Mouse (Mus musculus) E14TG2a.4 (cell line): Measurements from ENCODE around the gene G3bp2.

Experiments
- H3K27me3 ChIP-seq: 2 replicates; pipeline ENCODE4 v1.6.1; 2014; ENCODE audit warnings: low read length, control low read depth; ENCODE audit not compliant: insufficient read depth
- H3K36me3 ChIP-seq: 2 replicates; pipeline ENCODE4 v1.6.1; 2014; ENCODE audit warnings: low read length, control low read depth; ENCODE audit not compliant: insufficient read depth
- H3K4me1 ChIP-seq: replicated peaks from 2 replicates; pipeline ENCODE4 v1.6.1; 2014; ENCODE audit warnings: low read depth, low read length, control low read depth
- H3K4me3 ChIP-seq: replicated peaks from 2 replicates; pipeline ENCODE4 v1.5.1; 2014; ENCODE audit warnings: mild to moderate bottlenecking, low read length
- H3K9me3 ChIP-seq: 2 replicates; pipeline ENCODE4 v1.6.1; 2014; ENCODE audit warnings: low read length, control low read depth
- CTCF ChIP-seq: conservative IDR thresholded peaks from 2 replicates; pipeline ENCODE4 v1.5.1; 2014; ENCODE audit warnings: low read length
- NANOG ChIP-seq: IDR thresholded peaks from 2 replicates; pipeline ENCODE4 v1.6.1; 2014; ENCODE audit warnings: borderline replicate concordance, low read length, mixed read lengths
- POU5F1 ChIP-seq: IDR thresholded peaks from 2 replicates; pipeline ENCODE4 v1.6.1; 2014; ENCODE audit warnings: low read length, borderline replicate concordance

The G3bp2 gene

GRCm38 (mm10) chr5:92078751-92079150 is 4.8 kb downstream of the G3bp2 start:
- no peak for TF ChIP-seq NANOG
- no peak for TF ChIP-seq CTCF
- TF ChIP-seq POU5F1 = no peak

DNA sequence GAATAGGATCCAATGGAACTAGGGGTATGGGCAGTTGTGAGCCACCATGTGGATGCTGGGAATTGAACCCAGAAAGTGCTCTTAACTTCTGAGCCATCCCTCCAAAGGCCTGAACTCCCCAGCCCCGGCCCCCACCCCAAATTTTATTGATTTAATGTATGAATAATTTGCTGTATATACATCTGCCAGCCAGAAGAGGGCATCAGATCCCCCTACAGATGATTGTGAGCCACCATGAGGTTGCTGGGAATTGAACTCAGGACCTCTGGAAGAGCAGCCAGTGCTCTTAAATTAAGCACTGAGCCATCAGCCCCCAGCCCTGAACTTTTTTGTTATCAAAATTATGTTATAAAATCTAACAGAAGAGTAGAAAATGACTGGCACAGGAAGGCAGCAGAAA is 7.2 kb downstream of the G3bp2 start:
- Histone ChIP-seq H3K4me3 (peak overlapping the region; percentile 100), H3K27me3 (no peaks in the 10 kb centered on the region), H3K9me3 (no peaks in the 10 kb centered on the region), H3K36me3 (peaks cover 68% of the 10 kb centered on the region), H3K4me1 (peaks cover 89% of the 10 kb centered on the region)
- TF ChIP-seq CTCF (peak; percentile 12; the same call in 1 of the 2 replicates), NANOG (no peak), POU5F1 (no peak)

More at GRCm38 (mm10) chr5:92078751-92079150, 4.8 kb downstream of the G3bp2 start:
- Histone ChIP-seq H3K4me3 (peak overlapping the region; percentile 100), H3K4me1 (peaks cover 76% of the 10 kb centered on the region), H3K9me3 (no peaks in the 10 kb centered on the region), H3K36me3 (peaks cover 43% of the 10 kb centered on the region), H3K27me3 (no peaks in the 10 kb centered on the region)

DNA sequence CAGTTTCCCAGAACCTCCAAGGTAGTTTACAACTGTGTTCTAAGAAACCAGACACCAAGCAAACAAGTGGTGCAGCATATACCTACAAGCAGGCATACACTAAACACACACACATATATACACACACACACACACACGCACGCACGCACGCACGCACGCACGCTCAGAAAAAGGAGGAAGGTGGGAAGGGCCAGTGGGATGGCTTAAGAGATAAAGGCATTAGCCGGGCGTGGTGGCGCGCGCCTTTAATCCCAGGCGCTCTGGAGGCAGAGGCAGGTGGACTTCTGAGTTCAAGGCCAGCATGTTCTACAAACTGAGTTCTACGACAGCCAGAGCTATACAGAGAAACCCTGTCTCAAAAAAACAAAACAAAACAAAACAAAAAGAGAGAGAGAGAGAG is 9.5 kb downstream of the G3bp2 start:
- Histone ChIP-seq H3K36me3 (peaks cover 78% of the 10 kb centered on the region), H3K4me1 (peaks cover 89% of the 10 kb centered on the region), H3K27me3 (no peaks in the 10 kb centered on the region), H3K9me3 (no peaks in the 10 kb centered on the region), H3K4me3 (peak overlapping the region; percentile 54)
- TF ChIP-seq CTCF (no peak), POU5F1 (no peak), NANOG (no peak)

DNA sequence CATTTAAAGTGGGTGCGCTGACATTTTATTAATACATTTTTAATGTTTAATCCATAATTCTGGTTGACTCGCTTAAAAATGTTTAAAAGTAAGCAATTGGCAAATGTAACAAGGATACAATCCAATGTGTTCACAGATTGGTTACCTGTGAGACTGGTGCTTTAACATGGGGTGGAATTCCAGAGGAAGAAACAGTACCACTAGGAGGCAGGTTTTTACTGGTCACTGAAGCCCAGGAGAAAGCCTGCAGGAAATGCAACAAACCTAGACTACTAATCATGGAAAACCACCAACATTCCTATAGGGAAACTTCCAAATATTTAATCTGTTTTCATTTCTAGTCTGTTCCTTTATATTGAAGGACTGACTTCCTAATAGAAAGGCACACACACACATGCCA is 20.3 kb downstream of the G3bp2 start:
- H3K36me3 ChIP-seq = peaks cover 100% of the 10 kb centered on the region
- no peak for TF ChIP-seq POU5F1
- TF ChIP-seq NANOG = no peak
- no peak; the same call in 1 of the 2 replicates for TF ChIP-seq CTCF
- no peaks in the 10 kb centered on the region for H3K9me3 ChIP-seq

DNA sequence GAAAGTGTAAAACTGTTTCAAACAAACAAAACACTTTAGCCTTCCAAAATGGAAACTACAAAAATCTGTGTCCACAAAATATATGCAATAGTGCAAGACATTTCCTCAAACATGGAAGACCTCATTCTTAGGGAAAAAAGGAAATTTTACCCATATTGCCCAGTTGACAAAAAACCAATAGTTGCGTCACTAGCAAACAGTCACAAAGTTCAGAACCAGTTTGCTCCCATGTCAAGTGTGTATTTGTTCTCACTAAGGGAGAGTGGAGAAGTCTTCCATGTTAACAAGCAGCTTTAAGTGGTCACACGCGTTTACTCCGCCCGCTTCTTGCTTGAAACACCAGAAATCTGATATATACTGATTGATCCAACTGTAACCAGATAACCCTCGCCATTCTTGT is 30.7 kb downstream of the G3bp2 start:
- H3K36me3 ChIP-seq = peaks cover 76% of the 10 kb centered on the region
- H3K4me1 ChIP-seq = peaks cover 17% of the 10 kb centered on the region; the same call in 1 of the 2 replicates
- no peak for TF ChIP-seq NANOG
- no peak for TF ChIP-seq CTCF
- TF ChIP-seq POU5F1 = no peak
- H3K4me3 ChIP-seq = no peak overlapping the region
- H3K27me3 ChIP-seq = no peaks in the 10 kb centered on the region
- H3K9me3 ChIP-seq = no peaks in the 10 kb centered on the region

More for the DNA sequence above, 20.3 kb downstream of the G3bp2 start:
- H3K4me1 ChIP-seq = peaks cover 41% of the 10 kb centered on the region
- H3K27me3 ChIP-seq = no peaks in the 10 kb centered on the region
- no peak overlapping the region for H3K4me3 ChIP-seq

DNA sequence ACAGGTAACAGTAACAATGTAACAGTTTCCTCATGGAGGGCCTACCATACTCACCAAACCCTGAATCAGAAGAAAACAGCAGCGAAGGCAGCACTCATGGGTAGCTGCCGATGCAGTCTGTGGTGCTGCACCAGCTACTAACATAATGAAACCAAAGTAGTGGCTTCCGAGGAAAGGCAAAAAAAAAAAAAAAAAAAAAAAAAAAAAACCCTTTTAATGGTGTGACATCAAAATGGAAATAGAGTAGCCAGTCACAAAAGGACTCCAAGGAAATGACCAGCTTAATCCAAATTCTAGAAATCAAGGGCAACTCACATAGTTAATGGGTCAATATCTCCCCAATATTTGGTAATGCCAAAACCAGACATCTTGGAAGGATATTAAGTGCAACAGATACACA is 33.1 kb downstream of the G3bp2 start:
- Histone ChIP-seq H3K4me3 (no peak overlapping the region), H3K4me1 (0 out of 2 replicates have a peak, but pooled peaks cover 13% of the 10 kb centered on the region), H3K9me3 (no peaks in the 10 kb centered on the region), H3K27me3 (no peaks in the 10 kb centered on the region), H3K36me3 (peaks cover 52% of the 10 kb centered on the region)
- TF ChIP-seq NANOG (no peak), POU5F1 (no peak), CTCF (no peak)

DNA sequence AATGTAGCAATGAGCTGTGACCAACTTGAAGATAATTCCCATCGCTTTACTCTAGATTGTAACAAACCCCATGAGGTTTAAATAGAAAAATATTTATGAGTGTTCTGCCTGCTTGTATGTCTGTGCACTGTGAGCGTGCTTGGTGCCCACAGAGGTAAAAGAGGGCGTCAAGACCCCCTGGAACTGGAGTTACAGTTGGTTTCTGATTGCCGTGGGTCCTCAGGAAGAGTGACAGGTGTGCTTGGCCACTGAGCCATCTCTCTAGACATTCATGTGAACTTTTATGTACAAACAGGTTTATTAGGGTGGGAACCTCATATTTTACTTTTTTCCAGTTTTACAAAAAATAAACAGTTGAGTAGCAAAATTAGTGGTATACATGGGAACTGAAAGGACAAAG is 39.7 kb downstream of the G3bp2 start, which contains the start of gene Cdkl2:
Gene Cdkl2, minus strand, starts transcription at position 101 of the 400 bp plus-strand sequence.
- no peaks in the 10 kb centered on the region for H3K36me3 ChIP-seq
- H3K4me1 ChIP-seq = peaks cover 19% of the 10 kb centered on the region
- H3K9me3 ChIP-seq = no peaks in the 10 kb centered on the region
- peak within 1 kb of the TSS; percentile 94 for H3K4me3 ChIP-seq
- TF ChIP-seq CTCF = no peak
- TF ChIP-seq POU5F1 = no peak
- no peak for TF ChIP-seq NANOG
- no peaks in the 10 kb centered on the region for H3K27me3 ChIP-seq

DNA sequence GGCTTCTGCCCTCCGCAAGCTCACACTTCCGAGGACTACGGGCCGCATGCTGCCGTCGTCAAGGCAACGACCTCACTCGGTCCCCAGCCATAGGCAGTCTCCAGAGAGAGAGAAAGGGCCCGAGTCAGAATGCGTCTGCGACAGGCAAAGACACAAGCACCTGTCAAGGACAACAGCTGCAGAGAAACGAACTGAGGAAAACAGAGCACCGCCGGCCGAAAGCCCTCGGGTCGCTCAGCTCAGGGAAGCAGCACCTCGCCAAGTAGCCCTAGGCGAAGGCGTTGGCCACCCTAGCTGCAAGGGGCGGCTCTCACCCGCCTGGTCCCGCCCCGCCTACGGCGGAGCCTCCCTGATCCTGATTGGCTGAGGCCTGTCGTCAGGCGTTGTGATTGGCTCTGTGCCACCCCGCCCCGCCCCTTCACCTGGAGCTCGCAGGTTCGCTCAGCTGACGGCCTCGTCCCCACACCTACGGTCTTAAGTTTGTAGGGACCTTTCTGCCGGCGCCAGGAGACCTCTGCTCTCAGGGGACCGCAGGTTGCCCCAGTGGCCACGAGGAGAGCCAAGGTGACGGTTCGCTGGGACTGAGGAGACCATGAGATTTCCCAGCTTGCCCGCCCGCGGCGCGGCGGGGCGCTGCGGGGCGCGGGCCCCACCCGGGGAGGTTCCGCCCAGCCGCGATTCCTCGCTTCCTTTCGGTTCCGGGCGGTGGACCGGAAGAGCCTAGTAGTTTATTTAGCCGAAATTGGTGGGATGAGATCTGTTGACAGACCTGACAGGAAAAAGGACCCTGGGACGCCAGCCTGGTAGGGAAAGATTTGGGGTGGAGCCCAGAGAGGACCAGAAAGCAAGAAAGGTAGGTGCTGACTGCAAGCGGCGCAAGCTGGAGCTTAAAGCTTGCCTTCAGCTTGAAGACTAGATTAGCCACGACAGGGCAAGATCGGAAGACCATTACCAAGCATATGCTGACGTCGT is 40.9 kb downstream of the G3bp2 start:
- H3K27me3 ChIP-seq = no peaks in the 10 kb centered on the region
- peak overlapping the region; percentile 94 for H3K4me3 ChIP-seq
- peaks cover 21% of the 10 kb centered on the region for H3K4me1 ChIP-seq
- H3K9me3 ChIP-seq = no peaks in the 10 kb centered on the region
- no peaks in the 10 kb centered on the region for H3K36me3 ChIP-seq
- TF ChIP-seq NANOG (no peak), CTCF (no peak), POU5F1 (no peak)
